Mouse (Mus musculus): ENCODE data around the gene Rfx7. TPM values are rescaled to one million over a fixed set of nuclear protein-coding genes. Genes with fewer than 3 reads are reported as not detected.
A peak's percentile ranks its signal among the peaks of the same experiment; 100 is the strongest.

Rfx7 gene
- polyA plus RNA-seq, 1 experiment: 7.8 TPM

DNA sequence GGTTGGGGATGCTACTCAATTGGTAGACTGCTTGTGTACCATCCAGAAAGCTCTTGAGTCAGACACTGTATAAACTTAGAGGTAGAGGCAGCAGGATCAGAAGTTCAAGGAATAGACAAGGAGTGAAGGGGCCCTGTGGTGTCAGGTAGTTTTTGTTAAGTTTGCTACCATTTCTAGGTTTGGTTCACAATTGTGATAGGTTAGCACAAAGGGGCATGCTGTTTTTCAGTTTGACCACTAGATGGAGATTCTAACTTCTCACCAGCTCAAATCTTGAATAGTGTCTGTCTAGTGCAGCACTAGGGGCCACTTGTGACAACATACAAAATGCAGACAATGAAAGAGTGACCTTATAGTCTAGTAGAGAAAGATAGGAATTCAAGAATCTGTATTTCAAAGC lies 103.1 kb downstream of the Rfx7 start:
- Histone ChIP-seq H3K36me3 (ENCODE audit: control insufficient read depth, insufficient read depth, low read length) (no peaks in the 10 kb centered on the region), H3K27me3 (ENCODE audit: control insufficient read depth, insufficient read depth, low read length) (no peaks in the 10 kb centered on the region), H3K4me1 (ENCODE audit: control insufficient read depth, insufficient read depth, insufficient read length) (peaks cover 5% of the 10 kb centered on the region; the same call in 1 of the 2 replicates), H3K4me3 (ENCODE audit: extremely low read depth, insufficient read depth, insufficient read length) (no peak overlapping the region), H3K27ac (ENCODE audit: insufficient read depth, low read length) (no peak overlapping the region)
- no peak for TF ChIP-seq POLR2A (IDR thresholded peaks at IDR 0.05; ENCODE audit: low read depth, low read length)
- TF ChIP-seq CTCF (IDR thresholded peaks at IDR 0.05; ENCODE audit: extremely low read depth, insufficient read depth, insufficient read length, insufficient replicate concordance): no peak
- peak in 1 of 2 experiments; percentile 25 for DNase-seq (ENCODE audit: low read depth in 1 of 2, low spot score in 2 of 2)

DNA sequence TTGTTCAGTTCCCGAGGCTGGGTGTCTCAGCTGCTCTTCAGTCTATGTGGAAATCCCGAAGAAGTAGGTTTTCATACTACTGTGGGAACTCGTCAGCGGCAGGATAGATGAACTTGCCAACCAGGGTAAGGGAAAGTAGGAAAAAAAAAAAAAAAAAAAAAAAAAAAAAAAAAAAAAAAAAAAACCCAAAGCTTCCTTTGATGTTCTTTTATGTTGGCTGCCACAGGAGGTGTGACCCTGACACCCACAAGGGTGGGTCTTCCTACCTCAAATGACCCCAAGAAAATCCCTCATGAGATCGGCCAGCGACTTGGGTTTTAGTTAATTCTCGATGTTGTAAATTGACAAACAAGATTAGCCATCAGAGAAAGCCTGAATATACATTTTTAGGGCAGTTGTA lies 104.5 kb downstream of the Rfx7 start:
- no peak for DNase-seq (ENCODE audit: low read depth in 1 of 2, low spot score in 2 of 2)

DNA sequence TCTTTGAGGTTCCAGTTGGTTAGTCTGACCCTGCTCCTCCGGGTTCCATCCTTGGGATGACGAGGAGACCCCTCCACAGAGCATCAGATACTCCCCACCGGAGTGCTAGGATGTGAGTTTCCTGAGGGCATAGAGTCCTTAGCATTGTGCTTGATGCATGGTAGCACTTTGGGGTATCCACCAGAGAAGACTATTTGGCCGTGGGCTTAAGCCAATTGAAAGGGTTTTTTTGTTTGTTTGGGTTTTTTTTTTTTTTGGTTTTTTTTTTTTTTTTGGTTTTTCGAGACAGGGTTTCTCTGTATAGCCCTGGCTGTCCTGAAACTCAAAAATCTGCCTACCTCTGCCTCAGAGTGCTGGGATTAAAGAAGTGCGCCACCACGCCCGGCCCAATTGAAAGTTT lies 105.2 kb downstream of the Rfx7 start:
- WGBS: 89% methylated on average over 8 of the region's 8 CpGs
- TF ChIP-seq CTCF (IDR thresholded peaks at IDR 0.05; ENCODE audit: extremely low read depth, insufficient read depth, insufficient read length, insufficient replicate concordance) (no peak), POLR2A (IDR thresholded peaks at IDR 0.05; ENCODE audit: low read depth, low read length) (no peak)
- no peak overlapping the region for H3K27ac ChIP-seq (ENCODE audit: insufficient read depth, low read length)
- no peak for DNase-seq (ENCODE audit: low read depth in 1 of 2, low spot score in 2 of 2)
- H3K36me3 ChIP-seq (ENCODE audit: control insufficient read depth, insufficient read depth, low read length): no peaks in the 10 kb centered on the region
- no peaks in the 10 kb centered on the region for H3K27me3 ChIP-seq (ENCODE audit: control insufficient read depth, insufficient read depth, low read length)
- no peak overlapping the region for H3K4me3 ChIP-seq (ENCODE audit: extremely low read depth, insufficient read depth, insufficient read length)
- H3K4me1 ChIP-seq (ENCODE audit: control insufficient read depth, insufficient read depth, insufficient read length): peaks cover 8% of the 10 kb centered on the region

More for the DNA sequence above, 104.5 kb downstream of the Rfx7 start:
- WGBS: 81% methylated on average over 7 of the region's 7 CpGs
- Histone ChIP-seq H3K27me3 (ENCODE audit: control insufficient read depth, insufficient read depth, low read length) (no peaks in the 10 kb centered on the region), H3K4me3 (ENCODE audit: extremely low read depth, insufficient read depth, insufficient read length) (no peak overlapping the region), H3K36me3 (ENCODE audit: control insufficient read depth, insufficient read depth, low read length) (no peaks in the 10 kb centered on the region), H3K27ac (ENCODE audit: insufficient read depth, low read length) (no peak overlapping the region), H3K4me1 (ENCODE audit: control insufficient read depth, insufficient read depth, insufficient read length) (peaks cover 8% of the 10 kb centered on the region)
- TF ChIP-seq CTCF (IDR thresholded peaks at IDR 0.05; ENCODE audit: extremely low read depth, insufficient read depth, insufficient read length, insufficient replicate concordance): no peak
- no peak for TF ChIP-seq POLR2A (IDR thresholded peaks at IDR 0.05; ENCODE audit: low read depth, low read length)

DNA sequence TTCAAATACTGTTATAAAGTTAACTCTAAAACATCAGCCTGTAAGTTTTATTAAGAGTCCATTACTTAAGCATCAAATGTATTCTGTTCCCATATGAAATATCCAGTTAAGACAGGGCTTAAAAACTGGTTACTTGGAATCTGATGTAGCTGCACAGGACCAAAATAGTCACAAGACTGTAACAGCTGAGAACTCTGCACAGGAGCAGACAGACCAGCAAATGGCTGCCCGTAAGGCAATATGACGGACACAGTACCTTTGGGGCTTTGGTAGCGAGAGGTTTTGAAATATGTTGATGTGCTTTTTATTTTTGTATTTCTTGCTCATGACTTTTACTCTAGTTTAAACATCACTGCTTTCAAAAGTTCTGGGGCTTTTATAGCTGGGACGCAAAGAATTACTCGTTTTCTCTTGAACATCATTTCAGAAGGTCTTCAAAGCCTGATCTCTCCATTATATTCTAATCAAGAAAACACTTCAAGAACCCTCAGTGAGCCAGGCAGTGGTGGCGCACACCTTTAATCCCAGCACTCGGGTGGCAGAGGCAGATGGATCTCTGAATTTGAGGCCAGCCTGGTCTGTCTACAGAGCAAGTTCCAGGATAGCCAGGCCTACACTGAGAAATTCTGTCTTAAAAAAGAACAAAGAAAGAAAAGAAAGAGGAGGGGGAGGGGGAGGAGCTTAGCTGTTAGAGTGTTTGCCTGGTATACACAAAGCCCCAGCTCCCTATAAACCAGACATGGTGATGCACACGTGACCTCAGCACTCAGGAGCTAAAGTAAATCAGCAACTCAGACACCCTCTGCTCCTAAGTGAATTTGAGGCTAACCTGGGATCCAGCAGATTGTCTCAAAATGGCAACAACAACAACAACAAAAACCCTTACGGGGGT lies 107.2 kb downstream of the Rfx7 start:
- Histone ChIP-seq H3K27me3 (ENCODE audit: control insufficient read depth, insufficient read depth, low read length) (no peaks in the 10 kb centered on the region), H3K36me3 (ENCODE audit: control insufficient read depth, insufficient read depth, low read length) (no peaks in the 10 kb centered on the region), H3K4me1 (ENCODE audit: control insufficient read depth, insufficient read depth, insufficient read length) (peaks cover 8% of the 10 kb centered on the region), H3K27ac (ENCODE audit: insufficient read depth, low read length) (peak overlapping the region; percentile 62; the same call in 1 of the 2 replicates), H3K4me3 (ENCODE audit: extremely low read depth, insufficient read depth, insufficient read length) (peak overlapping the region; percentile 49; the same call in 1 of the 2 replicates)
- no peak for TF ChIP-seq CTCF (IDR thresholded peaks at IDR 0.05; ENCODE audit: extremely low read depth, insufficient read depth, insufficient read length, insufficient replicate concordance)
- TF ChIP-seq POLR2A (IDR thresholded peaks at IDR 0.05; ENCODE audit: low read depth, low read length): no peak
- WGBS: 77% methylated on average over 9 of the region's 9 CpGs
- DNase-seq (ENCODE audit: low read depth in 1 of 2, low spot score in 2 of 2): no peak

DNA sequence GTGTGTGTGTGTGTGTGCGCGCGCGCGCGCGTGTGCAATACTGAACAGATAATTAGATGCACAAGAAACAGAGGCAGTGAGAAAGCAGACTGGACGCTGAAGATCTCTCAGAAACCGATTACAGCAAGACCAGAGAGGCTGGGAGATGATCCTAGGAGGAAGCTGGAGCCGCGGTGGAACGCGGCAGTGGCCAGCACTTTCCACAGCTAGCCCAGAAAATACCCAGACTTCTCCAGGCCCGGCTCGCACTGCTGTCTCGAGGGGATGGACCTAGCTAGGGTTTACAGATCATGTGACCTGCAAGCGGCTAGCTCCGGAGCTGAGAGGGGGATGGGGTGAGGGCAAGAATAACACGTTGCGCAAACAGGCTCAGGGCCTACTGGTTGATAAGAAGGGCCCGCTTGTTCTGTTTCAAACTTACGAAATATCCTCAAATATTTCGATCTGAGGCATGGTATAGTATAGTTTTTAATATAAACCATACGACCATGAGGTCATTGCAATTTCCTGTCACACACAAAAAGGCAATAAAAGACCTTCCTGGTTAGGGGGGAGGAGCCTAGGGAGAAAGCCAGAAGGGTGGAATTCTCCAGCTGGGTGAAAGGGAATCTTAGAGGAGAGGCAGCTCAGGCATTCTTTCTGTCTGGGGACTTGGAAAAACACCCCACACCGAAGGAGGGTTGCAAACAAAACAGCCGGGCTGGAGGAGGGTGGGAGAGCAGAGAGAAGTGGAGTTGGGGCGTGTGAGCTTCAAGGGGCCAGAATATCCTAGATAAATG lies 108.0 kb downstream of the Rfx7 start:
- TF ChIP-seq POLR2A (IDR thresholded peaks at IDR 0.05; ENCODE audit: low read depth, low read length) (no peak), CTCF (IDR thresholded peaks at IDR 0.05; ENCODE audit: extremely low read depth, insufficient read depth, insufficient read length, insufficient replicate concordance) (no peak)
- WGBS: 24% methylated on average over 27 of the region's 27 CpGs
- Histone ChIP-seq H3K27ac (ENCODE audit: insufficient read depth, low read length) (peak overlapping the region; percentile 62), H3K4me3 (ENCODE audit: extremely low read depth, insufficient read depth, insufficient read length) (peak overlapping the region; percentile 49), H3K36me3 (ENCODE audit: control insufficient read depth, insufficient read depth, low read length) (no peaks in the 10 kb centered on the region), H3K27me3 (ENCODE audit: control insufficient read depth, insufficient read depth, low read length) (no peaks in the 10 kb centered on the region), H3K4me1 (ENCODE audit: control insufficient read depth, insufficient read depth, insufficient read length) (peaks cover 8% of the 10 kb centered on the region)
- DNase-seq (ENCODE audit: low read depth in 1 of 2, low spot score in 2 of 2): peak in 1 of 2 experiments; percentile 24

DNA sequence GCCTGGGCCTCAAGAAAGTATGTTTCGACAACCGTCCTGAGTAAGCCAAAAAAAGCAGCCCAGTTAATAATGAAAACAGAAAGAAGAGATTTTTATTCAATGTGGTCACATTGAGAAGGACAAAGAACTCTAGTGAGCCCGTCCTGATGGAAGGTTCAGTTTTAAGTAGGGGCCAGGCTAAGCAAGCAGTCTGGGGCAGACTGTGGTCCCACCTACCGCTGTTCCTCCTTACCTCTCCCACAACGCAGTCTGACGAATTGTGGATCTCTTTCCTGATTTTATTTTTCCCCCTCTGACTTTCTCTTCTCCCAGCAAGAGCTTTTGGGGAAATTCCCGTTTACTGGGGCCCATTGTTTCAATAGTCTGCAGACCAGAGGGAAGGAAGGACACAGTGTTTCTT lies 108.6 kb downstream of the Rfx7 start:
- Histone ChIP-seq H3K36me3 (ENCODE audit: control insufficient read depth, insufficient read depth, low read length) (no peaks in the 10 kb centered on the region), H3K4me1 (ENCODE audit: control insufficient read depth, insufficient read depth, insufficient read length) (peaks cover 8% of the 10 kb centered on the region), H3K4me3 (ENCODE audit: extremely low read depth, insufficient read depth, insufficient read length) (no peak overlapping the region), H3K27me3 (ENCODE audit: control insufficient read depth, insufficient read depth, low read length) (no peaks in the 10 kb centered on the region), H3K27ac (ENCODE audit: insufficient read depth, low read length) (peak overlapping the region; percentile 55; the same call in 1 of the 2 replicates)
- WGBS: 77% methylated on average over 7 of the region's 7 CpGs
- no peak for DNase-seq (ENCODE audit: low read depth in 1 of 2, low spot score in 2 of 2)
- TF ChIP-seq POLR2A (IDR thresholded peaks at IDR 0.05; ENCODE audit: low read depth, low read length): no peak
- no peak for TF ChIP-seq CTCF (IDR thresholded peaks at IDR 0.05; ENCODE audit: extremely low read depth, insufficient read depth, insufficient read length, insufficient replicate concordance)
